Mouse (Mus musculus) midbrain, embryonic 10.5 days (tissue): Measurements from ENCODE around the gene Padi6. TPM values are rescaled to one million over a fixed set of nuclear protein-coding genes. Genes with fewer than 3 reads are reported as not detected.
A peak's percentile ranks its signal among the peaks of the same experiment; 100 is the strongest.

Experiments used
- DNase-seq: peaks from one replicate; pipeline ENCODE4 v3.0.0-alpha.2; 2017; ENCODE audit warnings: low spot score
- H3K27ac ChIP-seq: fragments of 300-500 bp; sonication (generic); replicated peaks from 2 replicates; pipeline ENCODE4 v1.5.1; 2016; ENCODE audit warnings: mild to moderate bottlenecking
- H3K27me3 ChIP-seq: fragments of 300-500 bp; sonication (generic); 2 replicates; pipeline ENCODE4 v1.6.1; 2016; ENCODE audit warnings: low read depth, mild to moderate bottlenecking; ENCODE audit not compliant: poor library complexity, severe bottlenecking
- H3K36me3 ChIP-seq: fragments of 300-500 bp; sonication (generic); 2 replicates; pipeline ENCODE4 v1.6.1; 2016; ENCODE audit warnings: mild to moderate bottlenecking, moderate library complexity
- H3K4me1 ChIP-seq: fragments of 300-500 bp; sonication (generic); 2 replicates; pipeline ENCODE4 v1.6.1; 2016
- H3K4me3 ChIP-seq: fragments of 300-500 bp; sonication (generic); 2 replicates; pipeline ENCODE4 v1.5.1; 2016; ENCODE audit warnings: mild to moderate bottlenecking, moderate library complexity
- H3K9me3 ChIP-seq: fragments of 300-500 bp; sonication (generic); replicated peaks from 2 replicates; pipeline ENCODE4 v1.6.1; 2016; ENCODE audit warnings: mild to moderate bottlenecking
- WGBS: fragments of 180-500 bp; shearing (Covaris S2); methylation state at CpG from one replicate; pipeline ENCODE4 v1.1.7; 2016; 5-methylcytosine and 5-hydroxymethylcytosine counted together
- polyA plus RNA-seq: library from polyadenylated mRNA; unstranded; fragments of >200 nt; fragmentation: Nextera tagmentation; extraction: Ambion mirVana; gene quantifications from 2 replicates; pipeline ENCODE4 v1.2.1, GENCODE M21; 2016

The Padi6 gene
- polyA plus RNA-seq, 1 experiment from 2014 or later, result 0.05 TPM

DNA sequence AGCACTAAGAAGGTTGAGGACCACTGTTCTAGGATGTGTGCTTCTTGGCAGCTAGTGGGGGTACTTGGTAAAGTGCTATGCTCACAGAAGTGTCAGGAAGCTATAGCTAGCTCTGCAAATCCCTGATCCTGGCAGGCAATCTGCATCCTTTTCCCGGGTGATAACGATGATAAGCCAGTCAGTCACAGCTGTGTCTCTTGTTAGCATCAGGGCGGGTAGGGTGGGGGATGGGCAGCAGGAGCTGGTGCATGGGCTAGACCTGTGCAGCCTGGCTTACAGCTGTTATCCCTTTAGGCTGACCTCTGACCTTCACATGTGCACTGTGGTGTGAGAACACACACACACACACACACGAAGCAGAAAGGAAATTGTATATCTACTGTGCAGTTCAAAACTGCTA, 643 bp upstream of the Padi6 start:
- peaks cover 16% of the 10 kb centered on the region for H3K27me3 ChIP-seq
- H3K4me1 ChIP-seq, result peaks cover 20% of the 10 kb centered on the region
- WGBS, result 65% methylated on average over 4 of the region's 4 CpGs
- no peak overlapping the region for H3K27ac ChIP-seq
- no peaks in the 10 kb centered on the region for H3K36me3 ChIP-seq
- no peak for DNase-seq
- no peaks in the 10 kb centered on the region for H3K9me3 ChIP-seq
- H3K4me3 ChIP-seq, result no peak overlapping the region

GRCm38 (mm10) chr4:140741401-140741800, 1.0 kb downstream of the Padi6 start:
- Histone ChIP-seq H3K27ac (no peak overlapping the region), H3K36me3 (no peaks in the 10 kb centered on the region), H3K9me3 (no peaks in the 10 kb centered on the region), H3K4me3 (no peak overlapping the region), H3K4me1 (peaks cover 14% of the 10 kb centered on the region), H3K27me3 (0 out of 2 replicates have a peak, but pooled peaks cover 1% of the 10 kb centered on the region)
- 94% methylated on average over 6 of the region's 6 CpGs for WGBS
- no peak for DNase-seq

- no peak overlapping the region for H3K4me3 ChIP-seq
- 92% methylated on average over 11 of the region's 11 CpGs for WGBS
- H3K36me3 ChIP-seq, result no peaks in the 10 kb centered on the region
These were observed 1.8 kb downstream of the Padi6 start for GRCm38 (mm10) chr4:140740655-140741054.

GRCm38 (mm10) chr4:140732871-140733270, 9.6 kb downstream of the Padi6 start:
- Histone ChIP-seq H3K27ac (no peak overlapping the region), H3K36me3 (no peaks in the 10 kb centered on the region), H3K27me3 (no peaks in the 10 kb centered on the region), H3K4me1 (no peaks in the 10 kb centered on the region), H3K4me3 (no peak overlapping the region), H3K9me3 (no peaks in the 10 kb centered on the region)
- DNase-seq, result no peak
- 72% methylated on average over 7 of the region's 7 CpGs for WGBS

More at GRCm38 (mm10) chr4:140740655-140741054, 1.8 kb downstream of the Padi6 start:
- H3K27ac ChIP-seq, result 0 out of 2 replicates have a peak overlapping the region, but pooled peaks have one; percentile 13
- no peak for DNase-seq
- H3K9me3 ChIP-seq, result no peaks in the 10 kb centered on the region
- peaks cover 14% of the 10 kb centered on the region for H3K4me1 ChIP-seq
- H3K27me3 ChIP-seq, result no peaks in the 10 kb centered on the region

DNA sequence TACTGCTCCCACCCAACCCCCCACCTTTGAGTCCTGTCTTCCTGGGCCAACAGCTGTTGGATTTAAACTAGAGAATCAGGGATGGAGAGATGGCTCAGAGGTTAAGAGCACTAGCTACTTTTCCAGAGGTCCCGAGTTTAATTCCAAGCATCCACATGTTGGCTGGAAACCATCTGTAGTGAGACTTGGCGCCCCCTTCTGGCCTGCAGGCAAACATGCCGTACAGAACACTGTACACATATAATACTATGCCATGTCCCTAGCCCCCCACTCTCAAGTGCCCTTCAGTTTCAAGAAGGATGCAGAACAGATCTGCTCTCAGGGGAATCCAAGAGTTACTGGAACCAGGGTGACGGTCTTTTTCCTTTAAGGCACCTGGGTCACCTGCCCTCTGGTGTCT, 10.8 kb downstream of the Padi6 start:
- Histone ChIP-seq H3K9me3 (no peaks in the 10 kb centered on the region), H3K4me3 (no peak overlapping the region)
- 83% methylated on average over 4 of the region's 4 CpGs for WGBS

GRCm38 (mm10) chr4:140726907-140727306, 15.5 kb downstream of the Padi6 start:
- no peak for DNase-seq
- Histone ChIP-seq H3K4me3 (no peak overlapping the region), H3K9me3 (no peaks in the 10 kb centered on the region), H3K4me1 (peaks cover 13% of the 10 kb centered on the region; the same call in 1 of the 2 replicates), H3K27me3 (no peaks in the 10 kb centered on the region), H3K36me3 (peaks cover 57% of the 10 kb centered on the region), H3K27ac (0 out of 2 replicates have a peak overlapping the region, but pooled peaks have one; percentile 3)
- 90% methylated on average over 12 of the region's 12 CpGs for WGBS

More for the DNA sequence above, 10.8 kb downstream of the Padi6 start:
- no peak overlapping the region for H3K27ac ChIP-seq
- H3K4me1 ChIP-seq, result no peaks in the 10 kb centered on the region
- H3K27me3 ChIP-seq, result no peaks in the 10 kb centered on the region
- peaks cover 10% of the 10 kb centered on the region for H3K36me3 ChIP-seq
- DNase-seq, result no peak

DNA sequence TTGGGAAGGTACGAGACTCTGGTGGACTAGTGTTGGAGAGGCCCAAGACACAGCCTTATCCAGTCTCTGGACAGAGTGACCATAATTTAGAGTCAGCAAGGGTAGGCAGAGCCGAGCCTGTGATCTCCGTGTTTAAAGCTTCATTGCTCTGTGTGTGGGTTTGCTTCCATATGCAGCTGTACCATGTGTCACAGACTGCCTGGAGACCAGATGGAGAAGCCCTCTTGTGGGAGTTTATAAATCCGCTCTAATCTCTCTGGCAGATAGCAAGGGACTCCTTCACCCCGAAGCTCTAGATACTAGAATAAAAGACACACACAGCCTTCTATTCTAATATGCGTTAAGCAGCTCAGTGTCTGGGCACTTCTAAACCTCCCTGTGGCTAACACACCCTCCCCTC, 17.7 kb downstream of the Padi6 start:
- WGBS, result 79% methylated on average over 6 of the region's 6 CpGs
- no peaks in the 10 kb centered on the region for H3K9me3 ChIP-seq
- H3K27me3 ChIP-seq, result no peaks in the 10 kb centered on the region
- DNase-seq, result no peak
- peaks cover 13% of the 10 kb centered on the region; the same call in 1 of the 2 replicates for H3K4me1 ChIP-seq
- peak overlapping the region; percentile 65; the same call in 1 of the 2 replicates for H3K27ac ChIP-seq
- no peak overlapping the region for H3K4me3 ChIP-seq
- peaks cover 79% of the 10 kb centered on the region for H3K36me3 ChIP-seq

DNA sequence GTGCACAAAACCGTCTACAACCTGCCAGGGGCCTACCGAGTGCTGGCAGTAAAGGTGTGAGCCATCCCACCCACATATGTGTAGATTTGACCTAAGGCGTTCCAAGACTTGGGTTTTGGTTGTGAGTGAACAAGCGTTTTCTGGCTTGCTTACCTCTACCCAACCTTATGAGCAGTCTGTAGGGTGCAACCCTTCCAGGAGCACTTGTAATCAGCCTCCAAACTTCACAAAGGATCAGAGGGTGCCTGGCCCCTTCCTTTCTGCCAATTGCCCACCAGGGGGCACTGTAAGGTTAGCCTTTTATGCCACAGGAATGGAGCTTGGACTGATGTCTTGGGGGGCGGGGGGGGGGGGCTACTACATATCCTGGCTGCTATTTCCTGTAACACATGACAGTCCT, 18.6 kb downstream of the Padi6 start:
- Histone ChIP-seq H3K4me3 (no peak overlapping the region), H3K27me3 (no peaks in the 10 kb centered on the region), H3K4me1 (peaks cover 13% of the 10 kb centered on the region; the same call in 1 of the 2 replicates), H3K27ac (peak overlapping the region; percentile 65; the same call in 1 of the 2 replicates), H3K36me3 (peaks cover 88% of the 10 kb centered on the region), H3K9me3 (no peaks in the 10 kb centered on the region)
- peak; percentile 59 for DNase-seq
- WGBS, result 63% methylated on average over 5 of the region's 5 CpGs

GRCm38 (mm10) chr4:140723192-140723591, 19.3 kb downstream of the Padi6 start:
- H3K27ac ChIP-seq, result no peak overlapping the region
- H3K27me3 ChIP-seq, result no peaks in the 10 kb centered on the region
- peaks cover 13% of the 10 kb centered on the region; the same call in 1 of the 2 replicates for H3K4me1 ChIP-seq
- H3K4me3 ChIP-seq, result no peak overlapping the region
- WGBS, result 88% methylated on average over 9 of the region's 9 CpGs
- no peaks in the 10 kb centered on the region for H3K9me3 ChIP-seq
- DNase-seq, result no peak
- H3K36me3 ChIP-seq, result peaks cover 94% of the 10 kb centered on the region

DNA sequence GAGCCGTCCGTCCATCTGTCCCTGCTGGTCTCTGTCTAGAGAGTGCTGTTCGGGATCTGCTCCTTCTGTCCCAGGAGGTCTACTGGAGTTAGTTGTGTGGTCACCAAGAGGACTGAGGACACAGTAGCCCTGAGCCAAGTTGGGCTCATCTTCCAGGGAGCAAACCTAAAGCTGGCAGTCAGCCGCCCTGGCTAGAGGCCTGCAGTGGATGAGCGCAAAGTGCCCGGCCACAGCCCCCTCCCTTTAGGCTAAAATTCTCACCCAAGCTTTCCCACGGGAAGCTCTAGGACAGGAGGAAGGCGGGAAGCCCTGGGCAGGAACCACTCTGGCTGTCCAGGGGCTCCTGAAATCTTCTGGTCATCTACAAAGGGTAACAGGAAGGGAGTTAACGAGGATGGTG, 19.7 kb downstream of the Padi6 start:
- Histone ChIP-seq H3K27ac (no peak overlapping the region), H3K27me3 (no peaks in the 10 kb centered on the region), H3K4me3 (no peak overlapping the region), H3K9me3 (no peaks in the 10 kb centered on the region), H3K36me3 (peaks cover 99% of the 10 kb centered on the region), H3K4me1 (peaks cover 13% of the 10 kb centered on the region; the same call in 1 of the 2 replicates)
- 82% methylated on average over 9 of the region's 9 CpGs for WGBS
- no peak for DNase-seq

DNA sequence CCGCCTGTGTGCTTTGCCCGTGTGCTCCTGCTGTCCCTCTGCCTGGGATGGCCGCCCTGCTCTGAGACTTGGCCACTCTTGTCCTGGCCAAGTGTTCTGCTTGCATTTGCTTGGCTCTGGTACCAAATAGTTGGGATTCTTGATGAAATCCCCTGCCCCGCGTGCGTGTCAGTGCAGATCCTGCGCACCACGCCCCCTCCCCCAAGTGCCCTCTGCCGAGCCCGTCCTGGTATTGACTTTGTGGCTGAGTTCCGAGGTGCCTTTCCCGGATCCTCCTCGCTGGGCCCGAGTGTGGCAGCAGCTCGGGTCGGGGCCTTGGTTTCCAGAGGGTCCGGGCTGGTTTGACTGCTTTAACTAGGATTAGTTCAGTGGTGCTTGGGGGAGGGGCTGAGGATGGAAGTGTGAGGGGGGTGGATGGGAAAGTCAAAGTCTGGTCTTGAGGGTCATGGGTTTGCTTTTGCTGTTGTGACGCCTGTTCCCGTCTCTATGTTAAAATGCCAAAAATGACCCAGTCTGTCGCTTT, 20.4 kb downstream of the Padi6 start:
- 88% methylated on average over 20 of the region's 20 CpGs for WGBS

GRCm38 (mm10) chr4:140720091-140720490, 22.4 kb downstream of the Padi6 start:
- Histone ChIP-seq H3K27ac (no peak overlapping the region), H3K36me3 (peaks cover 99% of the 10 kb centered on the region), H3K27me3 (no peaks in the 10 kb centered on the region), H3K9me3 (no peaks in the 10 kb centered on the region), H3K4me1 (peaks cover 13% of the 10 kb centered on the region; the same call in 1 of the 2 replicates), H3K4me3 (no peak overlapping the region)
- no peak for DNase-seq
- 92% methylated on average over 5 of the region's 5 CpGs for WGBS

More for the DNA sequence above, 20.4 kb downstream of the Padi6 start:
- peaks cover 13% of the 10 kb centered on the region; the same call in 1 of the 2 replicates for H3K4me1 ChIP-seq
- DNase-seq, result no peak
- H3K9me3 ChIP-seq, result no peaks in the 10 kb centered on the region
- peaks cover 99% of the 10 kb centered on the region for H3K36me3 ChIP-seq
- H3K27ac ChIP-seq, result no peak overlapping the region
- no peaks in the 10 kb centered on the region for H3K27me3 ChIP-seq
- no peak overlapping the region for H3K4me3 ChIP-seq

DNA sequence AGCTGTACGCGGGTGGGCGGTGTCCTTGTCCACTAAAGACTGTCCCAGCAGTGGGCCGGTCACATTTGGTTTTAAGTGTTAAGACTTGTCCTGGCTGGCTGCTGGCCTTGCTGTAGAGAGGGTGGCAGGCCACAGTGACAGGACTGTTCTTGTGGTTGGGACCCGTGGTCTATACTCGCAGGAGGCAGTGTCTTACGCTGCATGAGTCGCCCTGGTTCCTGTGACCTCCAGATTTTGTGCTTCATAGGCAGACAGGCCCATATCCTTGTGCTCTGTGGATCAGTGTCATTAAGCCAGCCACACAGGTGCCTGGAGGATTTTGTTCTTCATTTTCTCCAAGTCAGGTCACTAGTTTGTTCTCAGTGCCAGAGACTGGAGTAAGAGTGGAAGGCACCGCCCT, 24.0 kb downstream of the Padi6 start:
- Histone ChIP-seq H3K4me3 (no peak overlapping the region), H3K27me3 (no peaks in the 10 kb centered on the region), H3K36me3 (peaks cover 98% of the 10 kb centered on the region), H3K27ac (no peak overlapping the region), H3K4me1 (peaks cover 18% of the 10 kb centered on the region), H3K9me3 (no peaks in the 10 kb centered on the region)
- WGBS, result 99% methylated on average over 9 of the region's 9 CpGs
- DNase-seq, result no peak
